Mouse (Mus musculus) cerebellum, adult 2 months (tissue): ENCODE data around the gene Gramd1a.

ENCODE experiments used
- CTCF ChIP-seq: fragments of 200-500 bp; IDR thresholded peaks from 2 replicates; pipeline ENCODE4 v1.5.1; 2011; ENCODE audit warnings: low read depth, mild to moderate bottlenecking, control low read depth, low read length, moderate library complexity, borderline replicate concordance; ENCODE audit not compliant: insufficient read depth
- POLR2A ChIP-seq: fragments of 200-500 bp; IDR thresholded peaks from 2 replicates; pipeline ENCODE4 v1.6.1; 2011; ENCODE audit warnings: low read length, control low read depth, borderline replicate concordance; ENCODE audit not compliant: insufficient read depth

DNA sequence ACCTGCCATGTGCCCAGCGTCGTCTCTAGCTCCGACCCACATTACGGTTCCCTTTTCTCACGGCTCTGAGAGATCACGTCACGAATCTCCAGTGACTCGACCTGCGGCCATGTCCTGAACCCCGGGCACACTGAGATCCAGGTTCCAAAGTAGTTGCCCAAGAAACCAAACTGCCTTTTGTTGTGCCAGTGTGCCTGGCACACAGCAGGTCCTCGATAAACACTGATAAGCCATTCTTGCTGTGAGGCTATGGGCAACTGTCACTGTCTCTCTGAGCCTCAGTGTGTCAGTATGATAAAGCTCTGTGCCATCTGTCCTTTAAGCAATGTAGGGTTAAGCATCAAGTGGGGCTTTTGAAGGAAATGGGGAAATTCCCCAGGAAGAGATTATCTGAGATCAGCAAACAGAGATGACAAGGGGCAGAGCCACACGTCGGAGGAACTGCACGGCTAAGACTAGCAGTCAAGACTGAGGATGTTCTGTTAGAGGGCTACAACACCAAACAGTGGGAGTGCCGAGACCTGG, 44.8 kb downstream of the Gramd1a start:
- TF ChIP-seq POLR2A (no peak), CTCF (no peak)
